Mouse (Mus musculus) heart, adult 9 months (tissue): ENCODE data around the gene Pole3.
"Not testable (repeated sequence)": the region's sequence is repeated elsewhere in the genome, so short reads cannot be mapped to it uniquely, and the experiment has no call there.

ENCODE experiments used
- DNase-seq, 2 experiments: peaks; one replicate each; pipeline ENCODE4 v3.0.0; 2022; ENCODE audit warnings: low spot score in 2 of 2

Pole3 gene

GRCm38 (mm10) chr4:62487914-62488313 is 37.0 kb downstream of the Pole3 start:
- DNase-seq, result no peak

- no peak for DNase-seq
Measured at GRCm38 (mm10) chr4:62487172-62487571, 37.7 kb downstream of the Pole3 start.

- DNase-seq, result no peak
Measured at GRCm38 (mm10) chr4:62486162-62486696, 38.6 kb downstream of the Pole3 start.

GRCm38 (mm10) chr4:62485450-62486161 is 39.3 kb downstream of the Pole3 start:
- no peak for DNase-seq

- no peak for DNase-seq
Measured at GRCm38 (mm10) chr4:62484928-62485327, 39.9 kb downstream of the Pole3 start.

GRCm38 (mm10) chr4:62480709-62481605 is 43.9 kb downstream of the Pole3 start:
- no peak for DNase-seq

- no peak for DNase-seq
Measured at GRCm38 (mm10) chr4:62479937-62480708, 44.7 kb downstream of the Pole3 start, which contains the start of gene Bspry. TSS of gene Bspry (plus strand) at chr4:62480053.

GRCm38 (mm10) chr4:62479593-62479936 is 45.3 kb downstream of the Pole3 start:
- not testable (repeated sequence) for DNase-seq

GRCm38 (mm10) chr4:62477542-62478244 is 47.2 kb downstream of the Pole3 start:
- DNase-seq, result no peak

- DNase-seq, result no peak
Measured at GRCm38 (mm10) chr4:62475793-62476192, 49.1 kb downstream of the Pole3 start.

- DNase-seq, result no peak
Measured at GRCm38 (mm10) chr4:62475131-62475530, 49.7 kb downstream of the Pole3 start.
